Mouse (Mus musculus) liver, embryonic 14.5 days (tissue): ENCODE results near the gene Mgat1.

Experiments
- CTCF ChIP-seq: IDR thresholded peaks from 2 replicates; pipeline ENCODE4 v1.5.1; 2016; ENCODE audit warnings: antibody characterized with exemption, low read depth, control low read depth
- EP300 ChIP-seq: IDR thresholded peaks from 2 replicates; pipeline ENCODE4 v1.6.1; 2016; ENCODE audit warnings: antibody characterized with exemption, low read depth

GRCm38 (mm10) chr11:49246523-49246922 is 2.5 kb downstream of the Mgat1 start:
- TF ChIP-seq CTCF = no peak
- TF ChIP-seq EP300 = no peak
